Mouse (Mus musculus) midbrain, embryonic 12.5 days (tissue): Measurements from ENCODE around the gene Lct. TPM values are rescaled to one million over a fixed set of nuclear protein-coding genes. Genes with fewer than 3 reads are reported as not detected.

Experiments
- ATAC-seq: fragments of 200-750 bp; cut with Nextera tagmentation; 2 replicates; pipeline ENCODE4 v1.8.0; 2017; ENCODE audit warnings: low read depth, moderate TSS enrichment, moderate library complexity; ENCODE audit not compliant: low FRiP score
- H3K27ac ChIP-seq: fragments of 300-500 bp; sonication (generic); replicated peaks from 2 replicates; pipeline ENCODE4 v1.5.1; 2016; ENCODE audit warnings: mild to moderate bottlenecking
- H3K27me3 ChIP-seq: fragments of 300-500 bp; sonication (generic); 2 replicates; pipeline ENCODE4 v1.6.1; 2016; ENCODE audit warnings: mild to moderate bottlenecking
- H3K36me3 ChIP-seq: fragments of 300-500 bp; sonication (generic); 2 replicates; pipeline ENCODE4 v1.6.1; 2016
- H3K4me1 ChIP-seq: fragments of 300-500 bp; sonication (generic); 2 replicates; pipeline ENCODE4 v1.6.1; 2016
- H3K4me2 ChIP-seq: fragments of 300-500 bp; sonication (generic); replicated peaks from 2 replicates; pipeline ENCODE4 v1.6.1; 2016; ENCODE audit warnings: mild to moderate bottlenecking, moderate library complexity
- H3K4me3 ChIP-seq: fragments of 300-500 bp; sonication (generic); 2 replicates; pipeline ENCODE4 v1.5.1; 2016; ENCODE audit warnings: mild to moderate bottlenecking
- H3K9ac ChIP-seq: fragments of 300-500 bp; sonication (generic); replicated peaks from 2 replicates; pipeline ENCODE4 v1.6.1; 2016; ENCODE audit warnings: mild to moderate bottlenecking, moderate library complexity
- H3K9me3 ChIP-seq: fragments of 300-500 bp; sonication (generic); 2 replicates; pipeline ENCODE4 v1.6.1; 2016; ENCODE audit warnings: mild to moderate bottlenecking
- WGBS: fragments of 180-500 bp; shearing (Covaris S2); methylation state at CpG from one replicate; pipeline ENCODE4 v1.1.7; 2016; 5-methylcytosine and 5-hydroxymethylcytosine counted together
- polyA plus RNA-seq: library from polyadenylated mRNA; unstranded; fragments of >200 nt; fragmentation: Nextera tagmentation; extraction: Ambion mirVana; gene quantifications from 2 replicates; pipeline ENCODE4 v1.2.1, GENCODE M21; 2016

Lct gene
- 0.06 and 0.14 TPM in 2 replicates for polyA plus RNA-seq

GRCm38 (mm10) chr1:128328218-128328617 is at the start of gene Lct:
Lct (minus strand) TSS chr1:128328318.
- 83% methylated on average over 3 of the region's 3 CpGs for WGBS
- Histone ChIP-seq H3K4me2 (no peak within 1 kb of the TSS), H3K9me3 (no peaks in the 10 kb centered on the region), H3K9ac (no peak within 1 kb of the TSS), H3K36me3 (peaks cover 43% of the 10 kb centered on the region), H3K4me1 (no peaks in the 10 kb centered on the region), H3K27me3 (no peaks in the 10 kb centered on the region), H3K27ac (no peak within 1 kb of the TSS), H3K4me3 (no peak within 1 kb of the TSS)
- no peak for ATAC-seq

GRCm38 (mm10) chr1:128376841-128377240 is 48.7 kb upstream of the Lct start:
- H3K9me3 ChIP-seq, result no peaks in the 10 kb centered on the region
- peaks cover 25% of the 10 kb centered on the region for H3K36me3 ChIP-seq
- H3K4me1 ChIP-seq, result no peaks in the 10 kb centered on the region
- no peak for ATAC-seq
- H3K9ac ChIP-seq, result no peak overlapping the region
- H3K27ac ChIP-seq, result no peak overlapping the region
- no peaks in the 10 kb centered on the region for H3K27me3 ChIP-seq
- no peak overlapping the region for H3K4me3 ChIP-seq
- no peak overlapping the region for H3K4me2 ChIP-seq
- WGBS, result 94% methylated on average over 4 of the region's 4 CpGs

GRCm38 (mm10) chr1:128372143-128372860 is 44.2 kb upstream of the Lct start:
- H3K27me3 ChIP-seq, result no peaks in the 10 kb centered on the region
- no peak for ATAC-seq
- no peak overlapping the region for H3K27ac ChIP-seq
- no peaks in the 10 kb centered on the region for H3K4me1 ChIP-seq
- H3K9ac ChIP-seq, result no peak overlapping the region
- H3K4me2 ChIP-seq, result no peak overlapping the region
- no peak overlapping the region for H3K4me3 ChIP-seq
- WGBS, result 81% methylated on average over 7 of the region's 7 CpGs
- peaks cover 24% of the 10 kb centered on the region for H3K36me3 ChIP-seq
- no peaks in the 10 kb centered on the region for H3K9me3 ChIP-seq

DNA sequence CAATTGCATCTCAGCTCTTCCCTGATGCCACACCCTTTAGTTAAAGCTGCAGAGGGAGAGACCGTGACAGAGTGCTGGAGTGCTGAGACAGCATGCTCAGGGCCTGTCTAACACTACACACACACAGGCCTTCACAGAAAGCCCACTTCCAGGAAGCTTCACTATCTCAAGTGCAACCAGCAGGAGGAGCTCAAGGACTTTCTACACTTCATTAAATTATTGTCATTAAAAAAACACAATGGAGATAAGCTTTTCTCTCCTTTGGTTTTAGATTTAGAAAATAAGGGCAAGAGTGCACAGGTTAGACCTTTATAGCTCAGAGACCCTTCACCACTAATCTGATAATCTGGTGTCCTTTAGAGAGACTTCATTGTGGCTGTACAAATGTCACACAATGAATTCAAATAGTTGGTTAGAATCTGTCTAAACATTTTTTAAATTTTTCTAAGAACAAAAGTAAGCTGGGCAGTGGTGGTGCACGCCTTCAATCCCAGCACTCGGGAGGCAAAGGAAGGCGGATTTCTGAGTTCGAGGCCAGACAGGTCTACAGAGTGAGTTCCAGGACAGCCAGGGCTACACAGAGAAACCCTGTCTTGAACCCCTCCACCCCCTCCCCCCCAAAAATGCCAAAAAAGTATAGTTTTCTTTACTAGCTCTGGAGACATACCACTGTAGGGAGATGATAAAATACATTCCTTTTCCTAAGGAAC is 40.8 kb upstream of the Lct start:
- 47% methylated on average over 5 of the region's 5 CpGs for WGBS
- peaks cover 30% of the 10 kb centered on the region for H3K36me3 ChIP-seq

DNA sequence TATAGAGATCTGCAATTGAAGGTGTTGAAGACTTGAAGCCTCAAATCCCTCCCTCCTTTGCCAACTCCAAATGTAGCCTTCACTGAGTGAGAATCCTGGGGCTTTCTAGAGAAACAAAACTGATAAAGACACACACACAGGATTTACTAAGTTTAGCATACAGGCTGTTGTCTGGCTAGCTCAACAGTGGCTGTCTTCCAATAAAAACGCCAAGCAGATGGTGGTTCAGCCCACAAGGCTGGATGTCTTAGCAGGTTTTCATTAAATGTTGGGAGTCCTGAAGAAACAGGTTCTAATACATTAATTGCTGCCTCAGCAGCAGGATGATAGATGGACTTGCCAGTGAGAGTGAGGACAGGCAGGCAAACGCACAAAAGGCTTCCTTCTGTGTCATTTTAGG is 32.5 kb upstream of the Lct start:
- Histone ChIP-seq H3K9ac (no peak overlapping the region), H3K4me3 (no peak overlapping the region), H3K4me2 (no peak overlapping the region), H3K4me1 (peaks cover 22% of the 10 kb centered on the region), H3K9me3 (no peaks in the 10 kb centered on the region), H3K36me3 (peaks cover 32% of the 10 kb centered on the region), H3K27me3 (no peaks in the 10 kb centered on the region), H3K27ac (no peak overlapping the region)
- no peak for ATAC-seq
- 91% methylated on average over 2 of the region's 2 CpGs for WGBS

More for the DNA sequence above, 40.8 kb upstream of the Lct start:
- Histone ChIP-seq H3K9ac (no peak overlapping the region), H3K4me2 (no peak overlapping the region), H3K27ac (no peak overlapping the region), H3K4me1 (no peaks in the 10 kb centered on the region), H3K27me3 (no peaks in the 10 kb centered on the region), H3K4me3 (no peak overlapping the region), H3K9me3 (no peaks in the 10 kb centered on the region)
- ATAC-seq, result peak; percentile 69; the same call in 1 of the 2 replicates

DNA sequence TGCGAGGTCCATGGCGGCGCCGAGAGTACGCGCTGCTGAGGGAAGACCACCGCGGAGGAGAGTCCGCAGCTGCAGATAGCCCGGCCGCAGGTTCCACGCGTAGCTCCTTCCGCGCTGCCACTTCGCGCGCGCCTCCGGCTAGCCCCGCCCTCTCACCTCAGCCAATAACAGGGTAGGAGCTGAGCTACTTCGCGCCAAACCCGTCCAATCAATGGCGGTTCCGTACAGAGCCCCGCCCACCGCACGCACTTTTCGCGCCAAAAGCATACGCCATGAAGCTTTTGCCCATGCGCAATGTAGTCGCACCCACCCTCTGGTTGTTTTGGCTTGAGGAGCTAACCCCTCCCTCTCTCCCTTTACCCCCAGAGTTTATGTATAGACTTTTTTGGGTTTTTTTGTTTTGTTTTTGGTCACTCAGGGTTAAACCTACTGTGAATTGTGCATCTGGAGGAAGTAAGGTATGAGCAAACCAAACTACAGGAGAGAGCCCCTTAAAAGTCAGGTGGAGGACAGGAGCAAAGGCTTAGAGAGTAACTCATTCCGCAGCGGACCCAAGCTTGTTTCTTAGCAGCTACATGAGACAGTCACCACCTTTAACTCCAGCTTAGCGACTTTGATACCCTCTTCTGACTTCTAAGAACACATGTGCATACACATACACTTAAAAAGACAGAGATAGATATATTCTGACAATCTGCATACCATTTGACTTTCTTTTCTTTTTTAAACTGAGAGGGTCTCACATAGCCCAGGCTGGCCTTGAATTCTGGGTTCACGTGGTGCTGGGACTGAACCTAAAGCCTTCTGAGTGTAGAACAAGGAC is 31.6 kb upstream of the Lct start, which contains the start of gene Mcm6:
Mcm6 (minus strand) TSS at position 111 of the 823 bp plus-strand sequence.
- peaks cover 28% of the 10 kb centered on the region for H3K36me3 ChIP-seq
- peak; percentile 99 for ATAC-seq
- H3K4me1 ChIP-seq, result peaks cover 22% of the 10 kb centered on the region
- 1% methylated on average over 36 of the region's 38 CpGs for WGBS
- no peaks in the 10 kb centered on the region for H3K9me3 ChIP-seq
- H3K4me3 ChIP-seq, result peak within 1 kb of the TSS; percentile 86
- H3K9ac ChIP-seq, result peak within 1 kb of the TSS; percentile 70
- H3K4me2 ChIP-seq, result peak within 1 kb of the TSS; percentile 72
- H3K27me3 ChIP-seq, result no peaks in the 10 kb centered on the region
- H3K27ac ChIP-seq, result peak within 1 kb of the TSS; percentile 81

DNA sequence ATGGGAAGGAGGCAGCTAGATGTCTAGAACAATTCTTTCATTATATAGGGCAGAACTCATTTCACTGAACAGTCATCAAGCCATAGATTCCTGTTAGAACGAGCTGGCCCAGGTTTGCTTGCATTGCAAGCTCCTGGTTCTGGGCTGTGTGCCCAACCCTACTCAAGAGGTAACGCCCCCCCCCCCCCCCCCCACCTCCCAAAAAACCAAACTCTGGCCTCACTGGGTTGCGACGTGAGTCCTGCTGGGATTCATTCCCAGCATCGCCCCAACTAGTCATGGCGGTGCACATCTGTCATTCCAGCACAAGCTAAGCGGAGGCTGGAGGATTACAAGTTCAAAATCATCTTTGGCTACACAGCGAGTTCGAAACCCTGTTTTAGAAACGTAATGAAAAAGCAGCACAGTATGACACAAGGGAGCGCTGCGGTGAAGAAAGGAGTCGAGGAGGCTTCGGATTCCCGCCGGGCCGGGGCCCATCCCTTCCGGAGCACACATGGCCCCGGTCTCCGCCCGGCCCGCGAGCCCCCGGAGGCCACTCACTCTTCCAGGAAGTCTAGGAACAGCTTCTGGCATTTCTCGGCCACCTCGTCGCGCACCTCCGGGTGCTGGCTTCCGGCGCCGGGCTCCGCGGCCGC is 30.9 kb upstream of the Lct start:
- no peaks in the 10 kb centered on the region for H3K9me3 ChIP-seq
- ATAC-seq, result peak; percentile 80
- under 1% methylated on average over 35 of the region's 35 CpGs for WGBS
- peaks cover 22% of the 10 kb centered on the region for H3K4me1 ChIP-seq
- peaks cover 29% of the 10 kb centered on the region for H3K36me3 ChIP-seq
- peak overlapping the region; percentile 70 for H3K9ac ChIP-seq
- peak overlapping the region; percentile 72 for H3K4me2 ChIP-seq
- peak overlapping the region; percentile 81 for H3K27ac ChIP-seq
- peak overlapping the region; percentile 86 for H3K4me3 ChIP-seq
- H3K27me3 ChIP-seq, result no peaks in the 10 kb centered on the region

DNA sequence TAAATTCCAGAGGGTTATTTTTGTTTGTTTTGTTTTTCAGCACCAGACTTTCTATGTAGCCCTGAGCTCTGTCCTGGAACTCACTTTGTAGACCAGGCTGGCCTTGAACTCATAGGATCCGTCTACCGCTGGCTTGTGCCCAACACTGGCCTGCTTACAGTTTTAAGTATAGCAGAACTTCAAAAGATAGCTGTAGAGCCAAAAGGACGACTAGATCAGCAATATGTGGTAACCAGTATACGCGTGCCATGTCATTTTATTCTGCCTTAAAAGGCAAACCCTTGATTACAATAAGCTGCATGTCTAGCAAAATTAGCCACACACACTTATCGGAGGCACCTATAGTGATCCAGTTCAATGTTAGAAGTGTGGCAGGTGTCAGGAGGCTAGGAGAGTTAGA is 30.2 kb upstream of the Lct start:
- Histone ChIP-seq H3K4me1 (peaks cover 22% of the 10 kb centered on the region), H3K27me3 (no peaks in the 10 kb centered on the region), H3K4me3 (peak overlapping the region; percentile 86), H3K9me3 (no peaks in the 10 kb centered on the region), H3K4me2 (peak overlapping the region; percentile 72), H3K9ac (peak overlapping the region; percentile 70), H3K27ac (no peak overlapping the region), H3K36me3 (peaks cover 33% of the 10 kb centered on the region)
- ATAC-seq, result no peak
- 68% methylated on average over 6 of the region's 6 CpGs for WGBS

- Histone ChIP-seq H3K9me3 (no peaks in the 10 kb centered on the region), H3K4me2 (peak overlapping the region; percentile 72), H3K9ac (no peak overlapping the region; the same call in 1 of the 2 replicates), H3K27me3 (no peaks in the 10 kb centered on the region), H3K27ac (no peak overlapping the region), H3K36me3 (peaks cover 33% of the 10 kb centered on the region), H3K4me1 (peaks cover 22% of the 10 kb centered on the region), H3K4me3 (peak overlapping the region; percentile 86; the same call in 1 of the 2 replicates)
- WGBS, result 44% methylated on average over 3 of the region's 3 CpGs
- no peak for ATAC-seq
Observed at GRCm38 (mm10) chr1:128357452-128357851, 29.3 kb upstream of the Lct start.

DNA sequence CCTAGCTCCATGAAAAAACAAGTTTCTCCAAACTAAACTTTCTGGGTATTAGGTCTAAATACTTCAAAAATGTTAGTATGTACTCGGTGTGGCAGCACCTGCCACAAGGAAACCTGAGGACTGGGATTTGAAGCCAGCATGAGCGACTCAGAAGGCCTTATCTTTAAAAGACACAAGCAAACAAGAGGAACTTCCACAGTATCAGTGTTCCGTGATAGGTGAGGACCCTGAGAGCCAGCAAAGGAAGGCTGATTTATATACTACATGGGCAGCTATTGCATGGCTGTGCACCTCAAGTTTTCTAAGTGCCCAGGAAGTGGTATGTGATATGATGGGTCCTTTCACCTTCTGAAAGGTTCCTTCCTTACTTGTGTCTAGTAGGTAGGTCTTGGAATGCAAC is 25.0 kb upstream of the Lct start:
- H3K27me3 ChIP-seq, result no peaks in the 10 kb centered on the region
- H3K4me1 ChIP-seq, result peaks cover 14% of the 10 kb centered on the region
- H3K4me3 ChIP-seq, result no peak overlapping the region
- no peak overlapping the region for H3K9ac ChIP-seq
- H3K9me3 ChIP-seq, result no peaks in the 10 kb centered on the region
- ATAC-seq, result no peak
- H3K27ac ChIP-seq, result no peak overlapping the region
- H3K36me3 ChIP-seq, result peaks cover 56% of the 10 kb centered on the region
- no peak overlapping the region for H3K4me2 ChIP-seq
- 90% methylated on average over 3 of the region's 3 CpGs for WGBS

- Histone ChIP-seq H3K4me2 (no peak overlapping the region), H3K27ac (no peak overlapping the region), H3K27me3 (peaks cover 24% of the 10 kb centered on the region), H3K9ac (no peak overlapping the region), H3K4me1 (no peaks in the 10 kb centered on the region; the same call in 1 of the 2 replicates), H3K4me3 (no peak overlapping the region), H3K36me3 (peaks cover 81% of the 10 kb centered on the region), H3K9me3 (no peaks in the 10 kb centered on the region)
- 28% methylated on average over 10 of the region's 10 CpGs for WGBS
- peak; percentile 85 for ATAC-seq
Observed at GRCm38 (mm10) chr1:128344232-128344631, 16.1 kb upstream of the Lct start.
